Mouse (Mus musculus) intestine, postnatal 0 days (tissue): ENCODE measurements around the gene Gpr62. TPM values are rescaled to one million over a fixed set of nuclear protein-coding genes. Genes with fewer than 3 reads are reported as not detected.

Source experiments
- ATAC-seq: fragments of 200-750 bp; cut with Nextera tagmentation; 2 replicates; pipeline ENCODE4 v1.8.0; 2017; ENCODE audit warnings: mild to moderate bottlenecking, moderate TSS enrichment, moderate library complexity
- H3K27ac ChIP-seq: fragments of 300-500 bp; sonication (generic); 2 replicates; pipeline ENCODE4 v1.5.1; 2014; ENCODE audit warnings: mild to moderate bottlenecking, low read depth, low read length, moderate library complexity
- H3K27me3 ChIP-seq: fragments of 300-500 bp; sonication (generic); replicated peaks from 2 replicates; pipeline ENCODE4 v1.6.1; 2014; ENCODE audit warnings: low read length, mixed read lengths; ENCODE audit not compliant: control insufficient read depth, insufficient read depth
- H3K36me3 ChIP-seq: fragments of 300-500 bp; sonication (generic); 2 replicates; pipeline ENCODE4 v1.6.1; 2014; ENCODE audit warnings: mild to moderate bottlenecking, moderate library complexity; ENCODE audit not compliant: control insufficient read depth, insufficient read depth
- H3K4me1 ChIP-seq: fragments of 300-500 bp; sonication (generic); replicated peaks from 2 replicates; pipeline ENCODE4 v1.6.1; 2014; ENCODE audit warnings: antibody characterized with exemption, low read length, mixed read lengths; ENCODE audit not compliant: control insufficient read depth, insufficient read depth
- H3K4me2 ChIP-seq: fragments of 300-500 bp; sonication (generic); replicated peaks from 2 replicates; pipeline ENCODE4 v1.6.1; 2014; ENCODE audit warnings: low read depth, mild to moderate bottlenecking, moderate library complexity
- H3K4me3 ChIP-seq: fragments of 300-500 bp; sonication (generic); 2 replicates; pipeline ENCODE4 v1.5.1; 2014; ENCODE audit warnings: low read depth, low read length
- H3K9ac ChIP-seq: fragments of 300-500 bp; sonication (generic); 2 replicates; pipeline ENCODE4 v1.6.1; 2014; ENCODE audit warnings: mild to moderate bottlenecking, low read depth, low read length
- H3K9me3 ChIP-seq: fragments of 300-500 bp; sonication (generic); 2 replicates; pipeline ENCODE4 v1.6.1; 2016; ENCODE audit warnings: mixed run types; ENCODE audit not compliant: control insufficient read depth
- CTCF ChIP-seq: sonication (generic); IDR thresholded peaks from 2 replicates; pipeline ENCODE4 v1.5.1; 2016; ENCODE audit warnings: low read depth, mild to moderate bottlenecking, control low read depth, antibody characterized with exemption, moderate library complexity
- WGBS: fragments of 180-500 bp; shearing (Covaris S2); extraction: QIAGEN DNeasy Blood & Tissue Kit; methylation state at CpG from one replicate; pipeline ENCODE4 v1.1.7; 2014; 5-methylcytosine and 5-hydroxymethylcytosine counted together
- polyA plus RNA-seq: library from polyadenylated mRNA; unstranded; fragments of >200 nt; fragmentation: Nextera tagmentation; extraction: Ambion mirVana; gene quantifications from 2 replicates; pipeline ENCODE4 v1.2.1, GENCODE M21; 2015

Gene Gpr62
- polyA plus RNA-seq, 1 experiment from 2014 or later, result 0.17 TPM

DNA sequence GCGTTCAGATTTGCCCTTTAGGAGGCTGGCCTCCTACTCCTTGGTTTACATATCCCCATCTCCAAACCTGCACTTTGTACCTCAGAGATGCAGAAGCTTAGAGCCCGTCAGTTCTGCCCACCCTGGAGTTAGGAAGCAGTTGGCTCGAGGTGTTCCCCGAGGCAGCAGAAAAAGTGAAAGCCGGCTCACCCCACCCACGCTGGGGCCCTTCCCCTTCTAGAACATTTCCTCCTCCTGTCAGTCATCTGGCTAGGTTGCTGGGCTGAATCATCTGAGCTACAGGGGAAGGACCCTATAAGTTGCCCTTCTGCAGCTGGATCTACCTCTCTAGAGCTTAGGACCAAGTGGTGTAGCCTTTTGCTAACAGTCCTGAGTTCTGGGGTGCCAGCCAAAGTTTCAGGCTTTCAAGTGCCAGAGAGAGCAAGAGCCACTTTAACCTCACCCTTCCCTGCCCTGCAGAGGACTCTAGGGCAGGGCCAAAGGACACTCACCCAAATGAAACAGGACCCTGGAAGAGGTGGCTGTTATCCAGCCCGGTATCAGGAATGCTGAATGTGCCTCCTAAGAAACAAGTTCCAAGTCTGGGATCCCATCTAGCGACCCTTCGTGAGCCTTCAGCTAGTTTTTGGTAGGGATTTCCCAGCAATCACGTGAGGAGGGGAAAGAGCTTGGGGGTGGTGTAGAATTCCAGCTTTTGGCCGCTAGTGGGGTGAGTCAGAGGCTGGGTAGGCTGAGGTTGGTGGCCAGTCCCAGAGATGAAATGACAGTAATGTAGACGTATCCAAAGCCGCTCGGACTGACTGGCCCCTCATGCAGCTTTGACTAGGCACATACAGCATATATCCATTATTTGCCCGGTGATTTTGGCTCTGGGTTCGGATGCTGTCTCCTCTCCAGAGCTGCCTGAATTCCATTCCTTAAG is 10.5 kb upstream of the Gpr62 start:
- peak overlapping the region; percentile 46; the same call in 1 of the 2 replicates for H3K27ac ChIP-seq
- H3K4me1 ChIP-seq, result peaks cover 8% of the 10 kb centered on the region
- H3K27me3 ChIP-seq, result no peaks in the 10 kb centered on the region
- peak overlapping the region; percentile 37; the same call in 1 of the 2 replicates for H3K9ac ChIP-seq
- H3K4me2 ChIP-seq, result peak overlapping the region; percentile 53
- no peaks in the 10 kb centered on the region for H3K9me3 ChIP-seq
- H3K36me3 ChIP-seq, result peaks cover 23% of the 10 kb centered on the region
- ATAC-seq, result peak; percentile 28
- no peak for TF ChIP-seq CTCF
- 16% methylated on average over 16 of the region's 16 CpGs for WGBS
- H3K4me3 ChIP-seq, result peak overlapping the region; percentile 26

DNA sequence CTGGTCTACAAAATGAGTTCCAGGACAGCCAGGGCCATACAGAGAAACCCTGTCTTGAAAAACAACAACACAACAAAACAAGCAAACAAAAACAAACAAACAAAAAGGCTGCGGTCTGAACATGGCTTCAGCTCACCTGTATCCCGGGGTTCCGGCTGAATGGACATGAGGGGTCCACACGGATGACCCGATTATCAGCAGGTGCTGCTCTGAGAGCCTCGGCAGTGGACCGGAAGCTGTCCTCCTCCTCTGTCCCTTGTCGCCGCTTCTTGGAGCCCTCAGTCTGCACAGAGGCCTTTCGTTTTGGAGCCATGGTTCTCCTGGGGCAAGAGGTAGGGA is 9.9 kb upstream of the Gpr62 start, which contains the start of gene Rrp9:
Gene Rrp9, plus strand, starts transcription at position 301 of the 339 bp plus-strand sequence.
- Histone ChIP-seq H3K4me3 (peak within 1 kb of the TSS; percentile 26), H3K27ac (peak within 1 kb of the TSS; percentile 46; the same call in 1 of the 2 replicates), H3K27me3 (no peaks in the 10 kb centered on the region), H3K9me3 (no peaks in the 10 kb centered on the region), H3K9ac (peak within 1 kb of the TSS; percentile 37; the same call in 1 of the 2 replicates), H3K4me2 (peak within 1 kb of the TSS; percentile 53), H3K4me1 (peaks cover 8% of the 10 kb centered on the region), H3K36me3 (peaks cover 17% of the 10 kb centered on the region)
- WGBS, result 81% methylated on average over 10 of the region's 10 CpGs
- no peak for TF ChIP-seq CTCF
- no peak for ATAC-seq

DNA sequence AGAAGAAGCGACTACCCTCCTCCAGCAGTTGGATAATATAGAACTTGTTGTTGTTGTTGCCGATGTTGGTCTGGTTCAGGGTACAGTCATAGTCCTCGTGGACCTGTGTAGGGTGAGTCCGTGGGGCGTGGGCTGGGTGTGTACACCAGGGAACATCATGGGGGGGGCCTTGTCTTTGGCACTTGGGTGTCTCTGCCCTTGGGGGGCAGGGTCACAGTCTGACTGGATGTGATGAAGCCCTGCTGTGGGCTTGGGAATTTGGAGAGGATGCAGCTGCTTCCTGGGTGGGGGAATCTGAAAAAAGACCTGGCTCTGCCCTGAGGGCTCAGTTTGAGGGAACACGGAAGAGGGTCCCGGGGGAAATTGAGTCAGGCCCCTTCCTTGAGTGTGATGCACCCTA is 9.3 kb upstream of the Gpr62 start:
- 70% methylated on average over 7 of the region's 7 CpGs for WGBS

DNA sequence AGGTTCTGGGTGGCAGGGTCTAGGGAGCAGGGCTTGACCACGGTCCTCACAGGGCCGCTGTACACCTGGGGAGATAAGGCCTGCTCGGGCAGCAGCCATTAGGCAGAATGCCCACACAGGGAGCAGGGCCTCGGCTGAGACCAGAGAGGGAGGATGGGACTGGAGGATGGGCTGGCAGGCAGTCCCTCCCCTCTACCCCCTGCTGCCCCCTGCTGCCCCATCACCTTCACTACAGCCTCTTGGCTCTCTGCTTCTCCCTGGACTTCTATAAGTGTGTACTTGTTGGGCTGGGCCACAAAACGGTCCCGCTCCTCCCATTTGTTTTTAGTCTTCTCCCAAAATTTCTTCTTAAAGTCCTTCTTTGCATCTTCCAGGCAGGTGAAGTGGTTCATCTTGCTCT is 8.7 kb upstream of the Gpr62 start:
- H3K27me3 ChIP-seq, result no peaks in the 10 kb centered on the region
- no peaks in the 10 kb centered on the region for H3K9me3 ChIP-seq
- peaks cover 6% of the 10 kb centered on the region; the same call in 1 of the 2 replicates for H3K36me3 ChIP-seq
- H3K4me2 ChIP-seq, result no peak overlapping the region
- WGBS, result 12% methylated on average over 6 of the region's 6 CpGs
- peaks cover 8% of the 10 kb centered on the region for H3K4me1 ChIP-seq
- no peak overlapping the region for H3K9ac ChIP-seq
- H3K27ac ChIP-seq, result no peak overlapping the region
- ATAC-seq, result no peak
- H3K4me3 ChIP-seq, result no peak overlapping the region
- peak; percentile 89 for TF ChIP-seq CTCF

More for the DNA sequence above, 9.3 kb upstream of the Gpr62 start:
- Histone ChIP-seq H3K4me2 (0 out of 2 replicates have a peak overlapping the region, but pooled peaks have one; percentile 53), H3K4me1 (peaks cover 8% of the 10 kb centered on the region), H3K27ac (no peak overlapping the region), H3K9me3 (no peaks in the 10 kb centered on the region), H3K4me3 (no peak overlapping the region), H3K36me3 (peaks cover 12% of the 10 kb centered on the region; the same call in 1 of the 2 replicates), H3K9ac (no peak overlapping the region), H3K27me3 (no peaks in the 10 kb centered on the region)
- ATAC-seq, result no peak
- no peak for TF ChIP-seq CTCF

DNA sequence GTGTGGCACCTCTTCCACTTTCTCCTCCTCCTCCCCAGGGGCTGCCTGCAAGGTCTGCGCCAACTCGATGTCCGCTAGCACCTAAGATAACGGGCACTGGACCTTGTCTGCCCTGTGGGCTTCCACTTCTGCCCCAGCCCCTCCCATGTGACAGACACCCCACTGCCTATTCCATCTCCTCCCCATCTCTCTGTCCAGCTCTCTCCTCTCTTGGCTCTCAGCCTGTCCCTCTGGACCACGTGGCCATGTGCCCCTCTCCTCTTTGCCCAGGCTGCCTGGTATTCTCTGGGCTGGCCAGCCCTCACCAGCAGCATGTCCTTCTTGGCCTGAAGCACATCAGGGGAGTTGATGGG is 8.0 kb upstream of the Gpr62 start:
- Histone ChIP-seq H3K4me2 (no peak overlapping the region), H3K9me3 (no peaks in the 10 kb centered on the region), H3K27ac (no peak overlapping the region), H3K27me3 (no peaks in the 10 kb centered on the region), H3K4me3 (no peak overlapping the region), H3K4me1 (peaks cover 8% of the 10 kb centered on the region), H3K36me3 (no peaks in the 10 kb centered on the region; the same call in 1 of the 2 replicates), H3K9ac (no peak overlapping the region)
- 80% methylated on average over 5 of the region's 5 CpGs for WGBS
- ATAC-seq, result no peak
- no peak for TF ChIP-seq CTCF

DNA sequence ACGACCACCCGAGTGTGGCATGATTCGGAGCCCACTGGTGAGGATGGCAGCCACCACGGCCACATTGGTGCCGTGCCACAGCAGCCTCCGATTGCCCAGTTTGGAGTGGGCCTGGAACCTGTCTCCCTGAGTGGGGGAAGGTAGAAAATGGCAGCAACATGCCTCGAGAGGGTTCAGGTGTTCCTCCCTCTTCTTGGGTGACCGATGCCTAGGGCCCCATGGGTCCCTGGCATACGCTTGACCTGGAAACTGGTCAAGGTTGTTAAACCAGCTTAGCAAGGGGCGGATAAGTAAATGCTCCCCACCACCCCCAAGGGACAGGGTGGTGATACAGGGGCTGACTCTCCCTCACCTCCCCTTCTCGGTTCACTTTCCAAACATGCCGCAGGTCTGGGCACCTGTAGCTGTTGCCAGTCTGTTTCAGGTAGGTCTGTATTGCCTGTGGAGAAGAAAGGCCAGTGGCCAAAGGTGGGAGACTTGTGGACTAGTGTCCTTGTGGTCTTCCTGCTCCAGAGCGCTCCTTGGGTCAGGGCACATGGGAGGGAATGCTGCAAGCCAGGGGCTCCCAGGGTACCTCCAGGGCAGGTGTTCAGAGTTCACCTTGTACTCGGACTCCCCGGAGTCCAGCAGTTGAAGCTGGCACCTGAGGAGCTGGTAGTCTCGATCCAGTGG is 7.5 kb upstream of the Gpr62 start:
- Histone ChIP-seq H3K4me3 (no peak overlapping the region), H3K9ac (no peak overlapping the region), H3K27ac (no peak overlapping the region), H3K27me3 (no peaks in the 10 kb centered on the region), H3K4me2 (no peak overlapping the region), H3K9me3 (no peaks in the 10 kb centered on the region), H3K4me1 (peaks cover 8% of the 10 kb centered on the region), H3K36me3 (no peaks in the 10 kb centered on the region; the same call in 1 of the 2 replicates)
- no peak for ATAC-seq
- no peak for TF ChIP-seq CTCF
- 79% methylated on average over 16 of the region's 16 CpGs for WGBS
